Mouse (Mus musculus) embryonic facial prominence, embryonic 15.5 days (tissue): ENCODE measurements at regions not wholly inside any gene's neighbourhood (a gene's known extent, or its start where the extent isn't known, plus 50 kb on each side); places are given as distances from the start of the nearest gene placed in this dataset.

Experiments used
- ATAC-seq: fragments of 200-750 bp; cut with Nextera tagmentation; 2 replicates; pipeline ENCODE4 v1.8.0; 2017; ENCODE audit warnings: low read depth, moderate TSS enrichment; ENCODE audit not compliant: insufficient number of reproducible peaks, low FRiP score, low TSS enrichment
- H3K27ac ChIP-seq: fragments of 300-500 bp; sonication (generic); replicated peaks from 2 replicates; pipeline ENCODE4 v1.5.1; 2015; ENCODE audit warnings: mild to moderate bottlenecking, inconsistent platforms
- H3K27me3 ChIP-seq: fragments of 300-500 bp; sonication (generic); 2 replicates; pipeline ENCODE4 v1.6.1; 2015; ENCODE audit warnings: inconsistent platforms
- H3K36me3 ChIP-seq: fragments of 300-500 bp; sonication (generic); 2 replicates; pipeline ENCODE4 v1.6.1; 2015; ENCODE audit warnings: mild to moderate bottlenecking, inconsistent platforms
- H3K4me1 ChIP-seq: fragments of 300-500 bp; sonication (generic); 2 replicates; pipeline ENCODE4 v1.6.1; 2015; ENCODE audit warnings: inconsistent platforms
- H3K4me2 ChIP-seq: fragments of 300-500 bp; sonication (generic); replicated peaks from 2 replicates; pipeline ENCODE4 v1.6.1; 2015; ENCODE audit warnings: mild to moderate bottlenecking, inconsistent platforms
- H3K4me3 ChIP-seq: fragments of 300-500 bp; sonication (generic); replicated peaks from 2 replicates; pipeline ENCODE4 v1.5.1; 2015; ENCODE audit warnings: mild to moderate bottlenecking, inconsistent platforms
- H3K9ac ChIP-seq: fragments of 300-500 bp; sonication (generic); 2 replicates; pipeline ENCODE4 v1.6.1; 2015; ENCODE audit warnings: inconsistent platforms
- H3K9me3 ChIP-seq: fragments of 300-500 bp; sonication (generic); replicated peaks from 2 replicates; pipeline ENCODE4 v1.6.1; 2016; ENCODE audit warnings: inconsistent platforms
- WGBS: fragments of 180-500 bp; shearing (Covaris S2); methylation state at CpG from one replicate; pipeline ENCODE4 v1.1.7; 2015; 5-methylcytosine and 5-hydroxymethylcytosine counted together

DNA sequence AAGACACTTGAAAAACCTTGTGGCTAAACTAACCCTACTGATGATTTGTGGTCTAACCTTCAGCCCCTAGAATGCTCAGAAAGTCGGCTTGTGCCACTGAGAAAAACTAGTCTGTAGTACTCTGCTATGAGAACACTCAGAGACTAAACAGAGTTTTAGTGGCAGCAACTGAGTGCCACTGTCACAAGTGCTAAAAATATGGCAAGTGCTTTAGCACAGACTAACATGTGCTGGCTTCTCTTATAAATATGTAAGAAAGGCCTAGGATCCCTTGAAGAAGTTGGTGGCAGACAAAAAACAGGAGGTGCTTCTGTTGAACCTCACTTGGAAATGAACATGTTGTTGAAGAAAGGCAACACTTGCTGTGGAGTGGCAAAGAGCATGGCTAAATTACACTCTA, 1052.9 kb downstream of the Gsdmc2 start:
- no peak for ATAC-seq
- Histone ChIP-seq H3K4me1 (no peaks in the 10 kb centered on the region), H3K36me3 (no peaks in the 10 kb centered on the region), H3K9me3 (no peaks in the 10 kb centered on the region), H3K9ac (no peak overlapping the region), H3K27ac (no peak overlapping the region), H3K27me3 (no peaks in the 10 kb centered on the region), H3K4me3 (no peak overlapping the region), H3K4me2 (no peak overlapping the region)
- 85% methylated on average over 1 of the region's 1 CpGs for WGBS

DNA sequence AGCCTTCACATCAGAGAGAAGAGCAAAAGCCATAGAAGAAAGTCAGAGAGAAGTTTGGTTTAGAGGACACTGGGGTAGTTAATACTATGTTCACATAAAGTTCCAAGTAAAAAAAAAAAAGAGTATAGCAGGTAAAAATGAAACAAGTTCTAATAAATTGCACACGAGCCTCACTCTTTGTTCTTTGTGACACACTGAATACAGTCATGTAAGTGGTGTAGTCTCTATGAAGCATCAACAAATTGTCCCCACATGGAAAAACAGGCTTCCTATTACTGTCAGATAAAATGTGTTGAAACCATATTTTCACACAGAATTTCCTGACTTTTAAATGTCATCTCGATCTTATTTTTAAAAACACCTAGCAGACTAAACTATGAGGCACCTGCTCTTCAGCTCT, 1057.2 kb downstream of the Gsdmc2 start:
- Histone ChIP-seq H3K4me1 (no peaks in the 10 kb centered on the region), H3K4me2 (no peak overlapping the region), H3K9ac (no peak overlapping the region), H3K9me3 (no peaks in the 10 kb centered on the region), H3K4me3 (no peak overlapping the region), H3K36me3 (no peaks in the 10 kb centered on the region), H3K27ac (no peak overlapping the region), H3K27me3 (no peaks in the 10 kb centered on the region)
- ATAC-seq = no peak
- WGBS = 76% methylated on average over 2 of the region's 2 CpGs

DNA sequence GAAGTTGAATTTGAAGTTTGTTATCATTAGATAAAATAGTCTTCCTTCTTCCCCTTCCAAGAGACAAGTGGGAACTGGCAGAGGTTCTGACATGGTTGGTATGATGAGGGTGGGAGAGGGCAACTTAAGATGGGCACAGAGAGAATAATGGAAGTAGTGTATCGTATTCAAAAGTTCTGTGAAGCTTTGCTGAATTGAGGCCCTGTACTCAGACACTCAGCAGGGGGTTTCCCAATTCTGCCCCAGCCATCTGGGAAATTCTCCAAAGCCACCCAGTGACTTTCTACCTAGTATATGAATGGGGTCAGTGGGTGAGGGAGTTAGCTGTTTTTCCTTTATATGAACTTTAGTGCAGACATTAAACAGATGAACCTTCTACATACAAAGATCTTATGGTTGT, 1058.7 kb downstream of the Gsdmc2 start:
- H3K4me3 ChIP-seq = no peak overlapping the region
- no peaks in the 10 kb centered on the region for H3K9me3 ChIP-seq
- 89% methylated on average over 1 of the region's 1 CpGs for WGBS

DNA sequence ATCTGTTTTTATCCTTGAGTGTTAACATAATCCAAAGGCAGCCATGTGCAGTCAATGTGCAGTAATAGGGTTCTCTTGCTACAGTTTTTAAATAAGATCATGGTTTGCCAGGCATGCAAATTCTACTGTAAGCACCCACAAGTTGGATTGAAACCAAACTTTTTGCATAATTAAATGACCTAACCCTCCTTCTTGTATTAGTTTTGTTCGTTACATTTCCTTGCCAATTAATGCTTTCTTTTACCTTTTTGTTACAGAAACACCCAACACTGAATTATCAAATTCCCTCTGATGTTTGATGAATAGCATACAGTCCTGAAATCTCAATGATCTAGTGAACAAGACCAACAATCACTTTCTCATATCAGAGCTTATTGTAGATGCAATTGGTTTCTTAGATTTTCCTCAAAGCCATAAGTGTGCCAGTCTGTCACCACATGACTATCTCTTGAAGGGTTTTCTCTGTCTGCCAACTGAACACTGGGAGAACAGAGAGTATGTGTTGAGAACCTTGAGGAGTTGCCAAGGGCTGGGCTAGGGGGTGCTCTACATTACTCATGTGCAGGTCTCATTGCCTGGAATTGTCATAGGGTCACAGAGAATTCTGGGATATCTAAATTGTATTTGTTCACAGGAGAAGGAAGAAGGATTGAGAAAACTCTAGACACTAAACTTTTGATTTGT, 1060.4 kb downstream of the Gsdmc2 start:
- H3K9me3 ChIP-seq = no peaks in the 10 kb centered on the region
- H3K27ac ChIP-seq = no peak overlapping the region
- no peak overlapping the region for H3K4me3 ChIP-seq
- H3K9ac ChIP-seq = no peak overlapping the region
- no peaks in the 10 kb centered on the region for H3K4me1 ChIP-seq
- H3K36me3 ChIP-seq = no peaks in the 10 kb centered on the region
- WGBS = 57% methylated on average over 1 of the region's 1 CpGs
- H3K4me2 ChIP-seq = no peak overlapping the region
- no peaks in the 10 kb centered on the region for H3K27me3 ChIP-seq
- no peak for ATAC-seq

More for the DNA sequence above, 1058.7 kb downstream of the Gsdmc2 start:
- H3K4me1 ChIP-seq = no peaks in the 10 kb centered on the region
- no peak overlapping the region for H3K4me2 ChIP-seq
- no peaks in the 10 kb centered on the region for H3K36me3 ChIP-seq
- H3K9ac ChIP-seq = no peak overlapping the region
- H3K27ac ChIP-seq = no peak overlapping the region
- no peaks in the 10 kb centered on the region for H3K27me3 ChIP-seq
- ATAC-seq = no peak

DNA sequence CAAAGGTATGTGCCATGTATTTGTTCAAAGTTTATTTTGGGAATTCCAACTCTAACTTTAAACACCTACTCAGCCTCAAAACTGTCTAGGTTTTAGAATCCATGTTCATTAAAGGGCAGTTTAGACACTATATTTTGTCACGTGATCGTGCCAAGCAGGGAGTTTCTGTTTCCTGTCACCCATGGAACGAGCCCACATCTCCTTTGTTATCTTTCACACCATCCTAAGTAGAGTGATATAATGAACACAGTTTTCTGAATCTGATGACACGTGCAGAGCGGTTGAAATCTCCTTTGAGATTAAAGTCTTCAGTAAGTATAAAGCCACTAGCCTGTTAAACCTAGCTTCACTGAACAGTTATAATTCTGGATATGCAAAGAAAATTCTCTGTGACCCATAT, 1066.1 kb downstream of the Gsdmc2 start:
- Histone ChIP-seq H3K4me1 (no peaks in the 10 kb centered on the region), H3K9me3 (no peaks in the 10 kb centered on the region), H3K27me3 (no peaks in the 10 kb centered on the region), H3K9ac (no peak overlapping the region), H3K36me3 (no peaks in the 10 kb centered on the region), H3K4me3 (no peak overlapping the region), H3K27ac (no peak overlapping the region), H3K4me2 (no peak overlapping the region)
- 89% methylated on average over 5 of the region's 5 CpGs for WGBS
- no peak for ATAC-seq

DNA sequence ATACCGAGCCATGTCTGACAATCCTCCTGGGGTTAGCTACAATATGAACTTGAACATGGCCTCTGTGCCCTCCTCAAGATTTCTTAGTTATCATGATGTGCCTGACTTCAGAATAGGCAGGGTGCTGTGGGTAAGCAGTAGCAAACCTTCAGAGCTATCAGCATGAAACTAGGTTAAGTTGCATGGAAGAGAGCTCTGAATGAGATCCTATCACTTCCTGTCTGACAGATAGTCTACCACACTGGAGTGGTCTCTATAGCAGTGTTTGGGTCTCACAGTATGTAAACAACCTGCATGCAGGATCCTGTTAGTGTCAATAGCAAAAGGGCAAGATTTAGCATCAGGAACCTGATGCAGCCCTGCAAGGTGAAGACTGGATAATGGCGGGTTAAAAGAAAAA, 1092.3 kb downstream of the Gsdmc2 start:
- Histone ChIP-seq H3K27me3 (no peaks in the 10 kb centered on the region), H3K9ac (no peak overlapping the region), H3K4me2 (no peak overlapping the region), H3K9me3 (no peaks in the 10 kb centered on the region), H3K4me3 (no peak overlapping the region), H3K36me3 (no peaks in the 10 kb centered on the region), H3K27ac (no peak overlapping the region), H3K4me1 (no peaks in the 10 kb centered on the region)
- ATAC-seq = no peak
- WGBS = 92% methylated on average over 2 of the region's 2 CpGs

DNA sequence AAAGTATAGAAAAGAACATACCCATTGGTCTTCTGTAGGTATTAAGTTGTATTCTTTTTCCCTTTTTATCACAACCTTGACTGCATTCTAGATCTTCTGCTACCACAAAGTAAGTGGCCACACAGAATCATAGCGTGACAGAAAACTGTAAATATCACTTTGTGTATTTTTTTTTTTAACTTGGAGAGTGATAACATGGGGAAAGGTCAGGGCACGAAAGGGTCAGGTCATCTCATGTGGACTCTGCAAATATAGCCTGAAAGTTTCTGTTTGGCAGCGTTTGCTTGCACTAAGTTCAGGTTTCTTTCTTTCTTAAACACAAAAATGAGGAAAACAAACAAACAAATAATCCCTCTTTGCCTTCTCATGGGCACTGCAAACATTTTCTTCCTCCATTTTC, 1101.1 kb downstream of the Gsdmc2 start:
- Histone ChIP-seq H3K4me1 (no peaks in the 10 kb centered on the region), H3K9me3 (no peaks in the 10 kb centered on the region), H3K4me3 (no peak overlapping the region), H3K27me3 (no peaks in the 10 kb centered on the region), H3K27ac (no peak overlapping the region), H3K4me2 (no peak overlapping the region), H3K36me3 (no peaks in the 10 kb centered on the region), H3K9ac (no peak overlapping the region)
- WGBS = 72% methylated on average over 3 of the region's 3 CpGs
- ATAC-seq = no peak

DNA sequence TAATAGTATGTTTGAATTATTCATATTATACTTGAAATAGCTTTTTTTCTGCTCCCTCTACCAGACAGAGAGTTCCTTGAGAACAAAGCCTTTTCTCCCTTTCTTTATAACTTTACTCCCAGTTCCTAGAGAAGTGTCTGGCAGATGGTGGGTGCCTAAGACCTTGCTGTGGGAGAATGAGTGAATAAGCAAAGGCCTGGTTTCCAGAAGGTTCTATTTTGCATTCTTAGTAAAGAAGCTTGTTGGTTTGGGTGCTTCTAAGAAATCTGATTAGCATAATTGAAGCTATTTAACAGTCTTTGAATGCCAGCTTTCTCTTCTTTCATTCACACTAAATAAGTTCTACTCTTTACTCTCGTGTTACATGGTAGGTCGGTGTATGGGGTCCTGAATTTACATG, 1104.2 kb downstream of the Gsdmc2 start:
- ATAC-seq = no peak
- Histone ChIP-seq H3K9ac (no peak overlapping the region), H3K27me3 (no peaks in the 10 kb centered on the region), H3K27ac (no peak overlapping the region), H3K9me3 (no peaks in the 10 kb centered on the region), H3K4me2 (no peak overlapping the region), H3K4me1 (no peaks in the 10 kb centered on the region), H3K4me3 (no peak overlapping the region), H3K36me3 (no peaks in the 10 kb centered on the region)
- 73% methylated on average over 2 of the region's 2 CpGs for WGBS

DNA sequence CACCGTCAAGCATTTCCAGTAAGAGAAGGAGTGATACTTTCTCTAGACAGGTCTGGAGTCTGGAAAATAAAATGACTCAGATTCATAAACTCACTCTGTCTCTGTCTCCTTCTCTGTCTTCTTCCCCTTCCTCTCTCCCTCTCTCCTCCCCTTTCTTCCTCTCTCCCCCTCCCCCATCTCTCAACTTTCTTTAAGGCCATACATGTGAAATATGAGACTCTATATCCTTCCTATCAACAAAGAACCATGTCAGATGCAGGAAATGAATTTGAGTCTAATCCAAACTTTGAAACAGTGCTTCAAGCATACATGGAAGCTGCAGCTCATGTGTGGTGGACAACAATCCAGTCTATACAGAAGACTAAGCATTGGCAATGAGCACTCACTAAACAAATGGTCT, 1109.6 kb downstream of the Gsdmc2 start:
- Histone ChIP-seq H3K4me2 (no peak overlapping the region), H3K36me3 (no peaks in the 10 kb centered on the region), H3K4me3 (no peak overlapping the region), H3K9ac (no peak overlapping the region), H3K4me1 (no peaks in the 10 kb centered on the region), H3K27me3 (no peaks in the 10 kb centered on the region), H3K27ac (no peak overlapping the region), H3K9me3 (no peaks in the 10 kb centered on the region)
- WGBS = 76% methylated on average over 1 of the region's 1 CpGs
- ATAC-seq = no peak

DNA sequence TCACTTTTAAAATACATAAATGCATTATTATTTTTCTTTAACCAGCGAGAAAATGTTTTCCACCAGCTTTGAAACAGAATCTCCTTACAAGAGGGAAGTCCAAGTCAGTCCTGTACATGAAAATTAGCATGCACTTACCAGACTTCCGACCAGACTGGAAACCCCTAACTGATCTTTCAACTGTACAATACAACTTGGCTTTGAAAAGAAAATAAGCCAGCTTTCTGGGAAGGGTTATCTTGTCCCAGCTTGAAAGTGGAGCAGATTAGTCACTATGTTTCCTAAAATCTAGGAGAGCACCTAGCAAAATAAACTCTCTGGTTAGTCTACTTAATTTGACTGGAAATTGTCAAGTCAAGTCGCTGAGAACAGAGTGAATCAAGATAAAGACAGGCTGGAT, 1110.1 kb downstream of the Gsdmc2 start:
- no peak for ATAC-seq
- Histone ChIP-seq H3K9me3 (no peaks in the 10 kb centered on the region), H3K4me1 (no peaks in the 10 kb centered on the region), H3K36me3 (no peaks in the 10 kb centered on the region), H3K27me3 (no peaks in the 10 kb centered on the region), H3K4me3 (no peak overlapping the region), H3K9ac (no peak overlapping the region), H3K4me2 (no peak overlapping the region), H3K27ac (no peak overlapping the region)
- 52% methylated on average over 3 of the region's 3 CpGs for WGBS

DNA sequence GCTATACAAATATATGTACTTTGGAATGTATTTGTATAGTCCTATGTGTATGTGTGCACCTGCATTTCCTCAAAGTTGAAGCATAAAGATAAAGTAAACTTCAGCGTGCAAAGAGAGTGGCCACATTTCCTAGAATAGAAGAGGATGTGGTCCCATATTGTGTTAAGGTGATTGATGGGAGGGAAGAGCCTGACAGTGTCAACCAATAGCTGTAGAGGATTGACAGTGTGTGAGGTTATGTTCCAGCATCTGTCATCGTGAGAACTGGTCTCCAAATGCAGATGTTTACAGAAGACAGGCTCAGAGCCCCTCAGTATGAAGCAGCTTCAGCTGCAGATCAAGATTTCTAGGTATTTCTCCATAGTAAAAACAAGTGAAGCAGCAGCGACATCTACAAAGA, 1114.5 kb downstream of the Gsdmc2 start:
- no peak overlapping the region for H3K4me3 ChIP-seq
- no peaks in the 10 kb centered on the region for H3K4me1 ChIP-seq
- H3K27me3 ChIP-seq = no peaks in the 10 kb centered on the region
- H3K27ac ChIP-seq = no peak overlapping the region
- no peaks in the 10 kb centered on the region for H3K9me3 ChIP-seq
- 79% methylated on average over 3 of the region's 3 CpGs for WGBS
- H3K4me2 ChIP-seq = no peak overlapping the region
- no peak overlapping the region for H3K9ac ChIP-seq
- ATAC-seq = no peak
- H3K36me3 ChIP-seq = no peaks in the 10 kb centered on the region

DNA sequence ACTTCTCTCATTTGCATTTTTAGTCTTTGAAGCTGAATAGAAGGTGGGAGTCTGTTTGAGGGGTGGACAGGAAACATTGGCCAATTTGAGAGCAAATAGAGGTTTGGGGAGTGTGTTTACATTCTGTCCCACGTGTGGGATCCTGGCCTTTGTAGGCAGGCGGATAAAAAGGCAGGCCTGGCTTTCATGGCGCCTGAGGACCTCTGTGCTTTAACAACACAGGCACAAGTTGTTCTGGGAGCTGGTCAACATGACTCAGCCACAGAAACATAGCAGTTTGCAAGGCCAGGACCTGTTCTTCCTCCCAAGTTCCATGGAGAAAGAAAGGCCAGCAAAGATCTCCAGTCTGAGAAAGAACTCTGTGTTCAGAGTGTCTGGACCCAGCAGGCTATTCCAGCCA, 1130.7 kb downstream of the Gsdmc2 start:
- H3K4me1 ChIP-seq = no peaks in the 10 kb centered on the region
- H3K36me3 ChIP-seq = no peaks in the 10 kb centered on the region
- H3K27me3 ChIP-seq = no peaks in the 10 kb centered on the region
- no peak overlapping the region for H3K4me2 ChIP-seq
- H3K9ac ChIP-seq = no peak overlapping the region
- no peak overlapping the region for H3K4me3 ChIP-seq
- ATAC-seq = no peak
- WGBS = 49% methylated on average over 3 of the region's 3 CpGs
- H3K27ac ChIP-seq = no peak overlapping the region
- no peaks in the 10 kb centered on the region for H3K9me3 ChIP-seq
